Mouse (Mus musculus): ENCODE measurements at regions not wholly inside any gene's neighbourhood (a gene's known extent, or its start where the extent isn't known, plus 50 kb on each side); places are given as distances from the start of the nearest gene placed in this dataset.

GRCm38 (mm10) chr7:71093301-71093939 is 257.9 kb downstream of the Gm10295 start:
- Histone ChIP-seq H3K79me2 (ENCODE audit: control insufficient read depth, insufficient read depth) (no peaks in the 10 kb centered on the region), H3K36me3 (ENCODE audit: control insufficient read depth, insufficient read depth) (no peaks in the 10 kb centered on the region), H3K4me3 (no peak overlapping the region), H3K4me2 (ENCODE audit: low read depth) (peak overlapping the region; percentile 10), H3K27me3 (ENCODE audit: control insufficient read depth, insufficient read depth, insufficient read length) (no peaks in the 10 kb centered on the region), H3ac (ENCODE audit: control insufficient read depth, insufficient read length) (no peak overlapping the region)
- TF ChIP-seq TCF12 (IDR thresholded peaks at IDR 0.05; ENCODE audit: insufficient read depth, poor library complexity, severe bottlenecking), result no peak
- TF ChIP-seq POLR2A (IDR thresholded peaks at IDR 0.05; ENCODE audit: insufficient read length, low read depth), result no peak
- no peak for TF ChIP-seq MYOG (IDR thresholded peaks at IDR 0.05; ENCODE audit: control insufficient read depth in 1 of 3, insufficient read depth in 1 of 3, insufficient read length in 2 of 3, low read depth in 2 of 3)
- no peak for TF ChIP-seq MAX (IDR thresholded peaks at IDR 0.05; ENCODE audit: low read depth)
- TF ChIP-seq MYOD1 (IDR thresholded peaks at IDR 0.05; ENCODE audit: control insufficient read depth in 1 of 3, insufficient read length in 2 of 3, low read depth in 2 of 3), result no peak
- no peak for TF ChIP-seq SRF (IDR thresholded peaks at IDR 0.05; ENCODE audit: control insufficient read depth, insufficient read length, low read depth)

DNA sequence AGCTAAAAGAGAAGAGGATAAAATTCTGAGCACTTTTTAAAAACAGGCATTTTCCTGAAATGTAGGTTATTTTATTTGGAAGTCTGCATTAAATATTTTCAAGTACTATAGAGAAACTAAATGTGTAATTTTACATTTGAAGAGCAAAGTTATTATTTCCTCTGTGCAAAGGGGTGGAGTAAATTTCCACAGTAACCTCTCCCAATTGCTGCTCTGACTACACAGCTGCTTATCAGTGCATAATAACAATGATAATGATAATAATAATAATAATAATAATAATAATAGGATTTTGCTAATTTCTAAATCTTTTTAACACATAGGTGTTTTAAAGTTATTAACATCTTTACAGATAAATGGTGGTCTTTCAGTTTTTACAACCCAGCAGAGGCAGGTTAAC is 258.5 kb downstream of the Gm10295 start:
- H3ac ChIP-seq (ENCODE audit: control insufficient read depth, insufficient read length), result no peak overlapping the region
- no peak overlapping the region for H3K4me3 ChIP-seq
- H3K36me3 ChIP-seq (ENCODE audit: control insufficient read depth, insufficient read depth), result no peaks in the 10 kb centered on the region
- H3K4me2 ChIP-seq (ENCODE audit: low read depth), result peak overlapping the region; percentile 40
- TF ChIP-seq POLR2AphosphoS2 (IDR thresholded peaks at IDR 0.05; ENCODE audit: insufficient read length, low read depth), result no peak
- H3K79me2 ChIP-seq (ENCODE audit: control insufficient read depth, insufficient read depth), result no peaks in the 10 kb centered on the region
- no peaks in the 10 kb centered on the region for H3K27me3 ChIP-seq (ENCODE audit: control insufficient read depth, insufficient read depth, insufficient read length)

DNA sequence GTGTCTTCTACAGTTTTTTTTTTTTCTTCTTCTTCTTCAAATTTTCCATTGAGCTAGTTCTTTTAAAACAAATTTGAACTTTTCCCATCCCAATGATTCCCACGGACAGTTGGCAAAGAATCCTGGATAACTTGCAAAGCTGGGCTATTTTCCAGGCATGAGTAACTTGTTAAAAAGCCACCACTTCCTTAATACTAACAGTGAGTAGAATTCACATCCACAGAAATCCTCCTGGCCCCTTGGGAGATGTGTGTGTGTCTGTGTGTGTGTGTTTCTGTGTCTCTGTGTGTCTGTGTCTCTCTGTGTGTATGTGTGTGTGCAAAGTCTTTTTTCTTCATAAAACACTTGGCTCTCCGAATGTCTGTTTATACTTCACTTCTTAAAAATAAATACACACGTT is 259.0 kb downstream of the Gm10295 start:
- Histone ChIP-seq H3ac (ENCODE audit: control insufficient read depth, insufficient read length) (no peak overlapping the region), H3K4me3 (no peak overlapping the region), H3K4me2 (ENCODE audit: low read depth) (peak overlapping the region; percentile 40), H3K36me3 (ENCODE audit: control insufficient read depth, insufficient read depth) (no peaks in the 10 kb centered on the region), H3K27me3 (ENCODE audit: control insufficient read depth, insufficient read depth, insufficient read length) (no peaks in the 10 kb centered on the region), H3K79me2 (ENCODE audit: control insufficient read depth, insufficient read depth) (no peaks in the 10 kb centered on the region)
- TF ChIP-seq REST (IDR thresholded peaks at IDR 0.05; ENCODE audit: insufficient read depth, insufficient read length) (no peak), MAX (IDR thresholded peaks at IDR 0.05; ENCODE audit: low read depth) (no peak), MYOD1 (IDR thresholded peaks at IDR 0.05; ENCODE audit: control insufficient read depth in 1 of 3, insufficient read length in 2 of 3, low read depth in 2 of 3) (no peak), TCF12 (IDR thresholded peaks at IDR 0.05; ENCODE audit: insufficient read depth, poor library complexity, severe bottlenecking) (no peak), TCF3 (IDR thresholded peaks at IDR 0.05; ENCODE audit: insufficient read length, low read depth) (no peak), SRF (IDR thresholded peaks at IDR 0.05; ENCODE audit: control insufficient read depth, insufficient read length, low read depth) (no peak), CEBPB (IDR thresholded peaks at IDR 0.05; ENCODE audit: insufficient read depth, poor library complexity, severe bottlenecking) (no peak), POLR2AphosphoS2 (IDR thresholded peaks at IDR 0.05; ENCODE audit: insufficient read length, low read depth) (no peak), POLR2A (IDR thresholded peaks at IDR 0.05; ENCODE audit: insufficient read length, low read depth) (no peak), E2F4 (IDR thresholded peaks at IDR 0.05; ENCODE audit: insufficient read depth) (no peak), MYOG (IDR thresholded peaks at IDR 0.05; ENCODE audit: control insufficient read depth in 1 of 3, insufficient read depth in 1 of 3, insufficient read length in 2 of 3, low read depth in 2 of 3) (no peak), USF1 (IDR thresholded peaks at IDR 0.05; ENCODE audit: low read depth) (no peak)

DNA sequence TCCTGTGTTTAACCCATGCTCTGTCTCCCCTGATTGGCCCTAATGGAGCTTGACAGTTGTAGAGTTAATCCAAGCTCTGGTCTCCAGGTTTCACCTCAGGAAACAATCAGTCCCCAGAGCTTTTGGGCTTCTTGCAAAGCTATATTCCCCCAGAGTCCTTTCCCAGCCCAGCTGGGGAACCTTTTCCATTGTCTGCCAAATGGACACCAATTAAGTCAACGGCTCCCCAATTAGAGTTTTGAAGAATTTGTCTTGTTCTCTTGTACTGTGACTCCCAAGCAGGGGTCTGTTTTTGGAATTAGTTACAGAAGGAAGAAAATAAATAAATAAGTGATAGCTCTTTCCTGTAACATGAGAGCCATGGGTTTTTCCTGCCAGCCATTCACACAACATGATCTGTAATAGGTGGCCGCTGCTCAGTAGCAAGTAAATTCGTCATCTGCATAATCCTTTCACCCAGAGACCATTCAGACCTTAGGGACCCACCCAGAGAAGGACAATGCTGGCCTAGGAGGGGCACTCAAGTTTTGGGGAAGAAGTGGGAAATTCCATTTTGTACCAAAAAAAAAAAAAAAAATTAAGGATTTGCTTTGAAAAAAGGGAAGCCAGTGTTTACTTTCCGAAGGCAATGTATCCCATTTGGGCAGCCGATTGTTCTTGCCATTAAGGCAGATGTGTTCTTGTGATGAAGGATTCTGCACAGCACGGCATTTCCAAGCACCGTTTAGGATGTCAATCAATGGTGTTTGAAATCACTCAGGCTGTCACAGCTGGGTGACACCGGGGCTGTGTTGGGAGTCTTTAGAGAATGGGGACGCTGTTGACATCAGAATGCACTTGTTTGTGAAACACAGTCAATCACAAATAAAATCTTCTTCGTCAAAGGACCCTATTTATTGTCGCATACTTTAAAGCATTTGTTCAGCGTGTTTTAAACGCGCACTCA is 286.6 kb downstream of the Gm10295 start:
- Histone ChIP-seq H3K4me2 (ENCODE audit: low read depth) (no peak overlapping the region), H3K79me2 (ENCODE audit: control insufficient read depth, insufficient read depth) (no peaks in the 10 kb centered on the region), H3ac (ENCODE audit: control insufficient read depth, insufficient read length) (no peak overlapping the region), H3K4me3 (no peak overlapping the region), H3K27me3 (ENCODE audit: control insufficient read depth, insufficient read depth, insufficient read length) (no peaks in the 10 kb centered on the region), H3K36me3 (ENCODE audit: control insufficient read depth, insufficient read depth) (no peaks in the 10 kb centered on the region)
- TF ChIP-seq POLR2A (IDR thresholded peaks at IDR 0.05; ENCODE audit: insufficient read length, low read depth), result no peak

- TF ChIP-seq MYOG (IDR thresholded peaks at IDR 0.05; ENCODE audit: control insufficient read depth in 1 of 3, insufficient read depth in 1 of 3, insufficient read length in 2 of 3, low read depth in 2 of 3) (no peak), E2F4 (IDR thresholded peaks at IDR 0.05; ENCODE audit: insufficient read depth) (no peak), POLR2AphosphoS2 (IDR thresholded peaks at IDR 0.05; ENCODE audit: insufficient read length, low read depth) (no peak), TCF3 (IDR thresholded peaks at IDR 0.05; ENCODE audit: insufficient read length, low read depth) (no peak), POLR2A (IDR thresholded peaks at IDR 0.05; ENCODE audit: insufficient read length, low read depth) (no peak), SRF (IDR thresholded peaks at IDR 0.05; ENCODE audit: control insufficient read depth, insufficient read length, low read depth) (no peak), USF1 (IDR thresholded peaks at IDR 0.05; ENCODE audit: low read depth) (no peak), TCF12 (IDR thresholded peaks at IDR 0.05; ENCODE audit: insufficient read depth, poor library complexity, severe bottlenecking) (no peak), REST (IDR thresholded peaks at IDR 0.05; ENCODE audit: insufficient read depth, insufficient read length) (no peak), MAX (IDR thresholded peaks at IDR 0.05; ENCODE audit: low read depth) (no peak), CEBPB (IDR thresholded peaks at IDR 0.05; ENCODE audit: insufficient read depth, poor library complexity, severe bottlenecking) (no peak), MYOD1 (IDR thresholded peaks at IDR 0.05; ENCODE audit: control insufficient read depth in 1 of 3, insufficient read length in 2 of 3, low read depth in 2 of 3) (no peak)
- Histone ChIP-seq H3K4me3 (no peak overlapping the region), H3K79me2 (ENCODE audit: control insufficient read depth, insufficient read depth) (no peaks in the 10 kb centered on the region), H3K27me3 (ENCODE audit: control insufficient read depth, insufficient read depth, insufficient read length) (no peaks in the 10 kb centered on the region), H3ac (ENCODE audit: control insufficient read depth, insufficient read length) (no peak overlapping the region), H3K4me2 (ENCODE audit: low read depth) (no peak overlapping the region), H3K36me3 (ENCODE audit: control insufficient read depth, insufficient read depth) (no peaks in the 10 kb centered on the region)
Measured at GRCm38 (mm10) chr7:71050825-71051224, 300.5 kb downstream of the Gm10295 start.
